Mouse (Mus musculus) adrenal gland (tissue): ENCODE measurements around the gene Cdc34b.
"Not testable (repeated sequence)": the region's sequence is repeated elsewhere in the genome, so short reads cannot be mapped to it uniquely, and the experiment has no call there.

Source experiments
- intact Hi-C: fragments of 180-260 bp; cut with DNase I; formaldehyde crosslinking; loops from one replicate; pipeline ENCODE4 v1.15.1; 2025
- long read RNA-seq, 2 experiments: library from polyadenylated mRNA; unstranded; transcript quantifications; one replicate each; pipeline ENCODE4 v2.0.0; 2020; ENCODE audit warnings: borderline replicate concordance in 1 of 2; ENCODE audit not compliant: insufficient replicate concordance in 1 of 2

Cdc34b gene
- long read RNA-seq, experiment 1 = 0 reads
- long read RNA-seq, experiment 2 = 0 reads

DNA sequence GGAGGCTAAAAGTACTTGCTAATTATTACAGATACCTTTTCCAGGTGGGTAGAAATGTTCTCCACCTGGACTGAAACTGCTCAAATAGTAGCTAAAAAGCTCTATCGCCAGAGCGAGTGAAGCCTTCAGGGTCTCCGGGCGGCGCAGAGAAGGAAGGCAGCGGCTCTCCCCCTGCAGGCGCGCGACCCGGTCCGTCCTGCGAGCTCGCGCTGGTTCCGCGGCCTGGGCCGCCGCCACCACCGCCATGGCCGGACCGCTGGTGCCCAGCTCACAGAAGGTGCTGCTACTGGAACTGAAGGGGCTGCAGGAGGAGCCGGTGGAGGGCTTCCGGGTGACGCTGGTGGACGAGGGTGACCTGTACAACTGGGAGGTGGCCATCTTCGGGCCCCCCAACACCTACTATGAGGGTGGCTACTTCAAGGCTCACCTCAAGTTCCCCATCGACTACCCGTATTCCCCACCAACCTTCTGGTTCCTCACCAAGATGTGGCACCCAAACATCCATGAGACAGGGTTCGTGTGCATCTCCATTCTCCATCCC is at the start of gene Cdc34b:
Gene Cdc34b, plus strand, starts transcription at position 51 of the 541 bp plus-strand sequence.
- intact Hi-C loops = no loop called here

DNA sequence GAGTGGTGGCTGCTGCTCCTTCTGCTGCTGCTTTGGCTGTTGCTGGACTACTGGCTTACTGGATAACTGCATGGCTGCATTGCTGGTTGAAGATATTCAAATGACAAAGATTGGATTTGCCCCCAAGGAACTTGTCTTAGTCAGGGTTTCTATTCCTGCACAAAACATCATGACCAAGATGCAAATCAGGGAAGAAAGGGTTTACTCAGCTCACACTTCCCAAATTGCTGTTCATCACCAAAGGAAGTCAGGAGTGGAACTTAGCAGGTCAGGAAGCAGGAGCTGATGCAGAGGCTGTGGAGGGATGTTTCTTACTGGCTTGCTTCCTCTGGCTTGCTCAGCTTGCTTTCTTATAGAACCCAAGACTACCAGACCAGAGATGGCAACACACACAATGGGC is 49.1 kb upstream of the Cdc34b start:
- intact Hi-C loops = not testable (repeated sequence)

DNA sequence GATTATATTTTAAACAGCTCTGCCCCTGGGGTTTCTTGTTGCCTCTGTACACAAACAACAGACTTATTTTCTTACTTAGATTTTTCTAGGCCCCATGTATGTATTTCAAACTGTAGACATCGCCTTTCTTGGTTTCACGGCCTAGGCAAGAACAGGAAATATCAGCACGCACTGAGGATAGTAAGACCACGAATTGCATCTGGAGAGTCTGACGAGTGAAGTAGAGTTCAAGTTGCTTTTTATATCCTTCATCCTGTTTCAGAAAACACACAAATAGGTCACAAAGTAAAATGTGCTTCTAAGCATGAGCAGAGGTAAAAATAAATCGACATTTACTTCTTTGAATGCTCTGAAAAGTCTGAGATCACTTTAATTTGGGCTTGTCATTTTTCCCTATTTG is 46.1 kb upstream of the Cdc34b start:
- intact Hi-C loops = no loop called here

DNA sequence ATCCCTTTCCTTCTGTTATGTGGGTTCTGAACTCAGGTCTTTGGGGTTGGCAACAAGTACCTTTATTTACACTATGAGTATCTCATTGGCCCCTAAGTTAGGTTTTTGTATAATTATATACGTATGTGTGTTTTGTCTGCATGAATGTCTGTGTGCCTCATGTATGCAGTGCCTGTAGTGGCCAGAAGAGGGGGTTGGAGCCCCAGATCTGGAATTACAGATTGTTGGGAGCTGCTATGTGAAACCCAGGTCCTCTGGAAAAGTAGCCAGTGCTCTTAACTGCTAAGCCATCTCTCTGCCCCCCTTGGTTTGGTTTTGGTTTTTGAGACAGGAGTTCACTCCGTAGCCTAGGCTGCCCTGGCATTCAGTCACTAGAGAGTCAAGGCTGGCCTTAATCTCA is 44.4 kb upstream of the Cdc34b start:
- intact Hi-C loops = no loop called here

DNA sequence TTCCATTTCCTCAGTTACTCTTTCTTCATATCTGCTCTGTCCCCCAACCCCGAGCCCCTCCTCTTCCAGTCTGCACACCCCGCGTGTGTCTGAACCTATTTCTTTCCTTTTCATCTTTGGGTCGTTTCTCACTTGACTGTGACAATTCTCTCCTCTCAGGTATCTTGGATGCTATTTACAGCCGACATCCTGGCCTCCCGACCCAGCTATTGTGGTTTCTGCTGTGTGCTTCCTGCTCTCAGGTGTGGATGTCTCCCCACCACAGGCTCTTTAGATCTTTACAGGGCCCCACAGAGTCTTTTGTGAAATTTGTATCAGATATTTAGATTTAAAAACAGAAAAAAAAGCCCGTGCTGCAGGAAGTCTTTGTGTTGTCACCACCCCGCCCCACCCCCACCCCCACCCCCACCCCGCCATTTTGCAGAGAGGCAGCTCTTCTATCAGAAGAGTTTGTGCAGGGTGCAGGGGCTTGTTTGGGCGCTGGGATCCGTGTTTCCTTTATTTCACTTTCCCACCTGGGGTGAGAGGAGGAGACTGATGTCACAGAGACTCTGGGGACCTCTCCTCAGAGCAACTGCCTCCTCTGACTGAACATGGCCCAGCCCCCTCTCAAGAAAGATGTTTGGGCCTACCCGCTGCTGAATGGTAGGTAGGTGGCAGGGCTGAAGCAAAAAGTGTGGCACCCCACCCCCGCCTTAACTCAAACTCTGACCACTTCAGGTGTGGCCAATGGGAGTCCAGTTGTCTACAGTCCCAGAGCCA is 43.7 kb upstream of the Cdc34b start:
- intact Hi-C loops = no loop called here

DNA sequence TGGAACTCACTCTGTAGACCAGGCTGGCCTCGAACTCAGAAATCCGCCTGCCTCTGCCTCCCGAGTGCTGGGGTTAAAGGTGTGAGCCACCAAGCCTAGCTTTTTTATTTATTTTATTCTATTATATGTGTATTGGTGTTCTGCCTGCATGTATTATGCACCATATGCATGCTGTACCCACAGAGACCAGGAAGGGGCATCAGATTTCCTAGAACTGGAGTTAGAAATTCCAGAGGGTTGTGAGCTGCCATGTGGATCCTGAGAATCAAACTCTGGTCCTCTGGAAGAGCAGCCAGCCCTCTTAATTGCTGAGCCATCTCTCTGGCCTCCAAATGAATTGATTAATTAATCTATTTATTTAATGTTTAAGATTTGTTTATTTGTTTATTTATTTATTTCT is 42.2 kb upstream of the Cdc34b start:
- intact Hi-C loops = no loop called here

DNA sequence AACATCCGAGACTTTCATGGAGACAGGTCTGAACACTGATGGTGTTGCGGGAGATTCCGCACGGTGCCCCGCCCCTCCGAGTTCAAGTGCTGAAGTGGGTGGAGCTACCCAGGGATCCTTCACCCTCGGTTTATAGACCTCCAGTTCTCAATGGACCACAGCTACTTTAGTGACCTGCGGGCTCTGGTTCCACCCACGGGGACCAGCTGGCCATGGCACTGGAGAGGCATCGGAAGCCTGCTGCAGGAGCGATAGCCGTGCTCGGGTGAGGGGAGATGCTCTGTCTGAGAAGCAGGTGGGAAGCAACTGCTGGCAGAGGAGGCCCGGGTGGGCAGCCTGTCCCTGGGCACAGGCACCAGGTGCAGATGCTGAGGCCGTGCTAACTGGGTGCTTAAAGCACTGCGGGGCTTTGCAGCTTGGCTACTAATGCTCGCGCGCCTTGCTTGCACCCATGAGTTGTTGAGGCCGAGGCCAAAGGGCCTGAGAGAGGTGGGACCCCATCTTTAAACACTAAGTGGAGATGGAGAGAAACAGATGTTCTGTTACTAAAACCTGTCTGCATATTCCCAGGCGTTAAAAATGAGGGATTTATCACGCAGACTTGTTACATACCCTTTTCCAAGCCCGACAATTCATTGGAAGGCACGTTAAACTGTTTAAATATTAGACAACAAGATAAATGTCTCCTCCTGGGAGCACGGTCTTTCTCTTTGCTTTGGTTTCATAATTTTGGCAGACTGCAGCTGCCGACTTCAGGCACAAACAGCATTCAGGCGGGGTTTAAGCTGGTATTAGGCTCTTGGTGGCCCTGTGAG is 40.0 kb upstream of the Cdc34b start:
- intact Hi-C loops = no loop called here

DNA sequence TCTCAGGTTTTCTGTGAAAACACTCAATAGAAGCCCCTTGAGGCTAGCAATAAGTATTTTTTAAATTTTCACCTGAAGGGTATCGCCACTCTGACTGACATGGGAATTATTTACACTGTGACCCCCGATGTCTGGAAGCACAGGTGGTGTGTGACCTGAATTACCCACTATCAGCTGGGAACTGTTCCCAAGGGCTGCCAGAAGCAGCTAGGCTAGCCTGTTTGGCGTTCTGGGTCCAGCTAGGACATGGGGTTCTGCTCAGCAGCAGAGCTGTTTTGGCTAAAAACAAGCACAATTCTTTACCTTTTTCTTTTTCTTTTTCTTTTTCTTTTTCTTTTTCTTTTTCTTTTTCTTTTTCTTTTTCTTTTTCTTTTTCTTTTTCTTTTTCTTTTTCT is 39.4 kb upstream of the Cdc34b start:
- intact Hi-C loops = no loop called here

DNA sequence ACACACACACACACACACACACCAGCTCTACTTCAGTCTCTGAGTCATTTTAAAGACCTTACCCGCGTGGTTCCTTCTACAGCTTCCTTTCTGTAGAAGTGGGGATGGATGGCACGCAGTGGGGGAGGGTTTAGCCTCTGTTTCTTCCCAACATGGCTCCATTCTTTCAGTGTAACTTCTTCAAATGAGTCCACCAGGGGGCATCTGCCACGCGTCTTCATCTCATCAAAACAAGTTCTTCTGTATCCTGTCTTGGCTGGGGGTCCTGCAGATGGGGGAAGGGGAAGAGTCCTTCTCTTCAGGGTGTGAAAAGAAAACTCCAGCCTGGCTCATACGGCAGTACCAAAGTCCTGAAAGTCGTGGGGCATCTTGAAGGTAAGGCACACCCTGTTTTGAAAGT is 37.6 kb upstream of the Cdc34b start:
- intact Hi-C loops = no loop called here

DNA sequence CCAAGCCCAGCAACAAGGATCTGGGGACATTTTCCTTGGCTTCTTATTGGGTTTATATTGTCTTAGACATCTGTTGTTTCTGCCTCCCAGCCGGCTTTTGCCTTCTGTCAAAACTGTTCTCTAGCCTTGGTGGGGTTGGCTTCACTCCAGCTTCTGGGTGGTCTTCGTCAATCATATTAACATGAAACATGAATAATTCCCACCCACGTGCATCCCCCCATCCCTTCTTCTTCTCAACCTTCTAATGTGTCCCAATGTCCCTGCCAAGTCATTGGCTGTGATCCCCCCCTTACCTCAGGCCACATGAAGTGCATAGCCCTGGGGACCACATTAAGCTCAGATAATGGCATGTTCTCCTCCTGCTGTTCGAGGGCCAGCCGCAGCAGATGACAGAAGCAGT is 37.1 kb upstream of the Cdc34b start, which contains the start of gene Gm11541:
Gene Gm11541, minus strand, starts transcription at position 28 of the 400 bp plus-strand sequence.
- intact Hi-C loops = no loop called here

DNA sequence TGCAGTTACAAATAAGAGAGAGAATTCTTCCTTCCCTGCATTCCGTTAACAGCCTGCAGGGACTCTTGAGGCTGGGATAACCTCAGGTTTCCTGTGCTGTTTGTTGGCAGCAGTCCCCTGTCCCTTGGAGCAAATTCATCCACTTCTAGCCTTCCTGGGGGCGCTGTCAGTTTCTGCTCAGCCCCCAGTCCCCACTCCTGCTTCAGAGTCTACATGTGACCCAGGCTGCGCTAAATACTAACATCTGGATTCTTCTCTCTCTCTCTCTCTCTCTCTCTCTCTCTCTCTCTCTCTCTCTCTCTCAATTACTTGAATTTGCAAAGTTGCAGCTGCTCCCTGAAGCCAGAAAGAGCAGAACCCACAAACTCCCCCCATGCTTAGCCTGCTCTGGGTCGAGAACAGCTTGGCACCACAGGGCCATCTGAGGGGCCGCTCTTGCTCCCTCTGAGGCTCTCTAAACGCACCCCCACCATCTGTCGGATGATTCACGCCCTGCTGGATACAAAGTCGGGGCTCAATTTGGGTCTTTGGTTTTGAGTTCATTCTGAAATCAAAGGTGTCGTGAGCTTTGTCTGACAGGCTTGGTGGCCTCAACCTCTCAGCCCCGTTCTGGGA is 28.2 kb upstream of the Cdc34b start:
- intact Hi-C loops = loop anchor here (10.0 kb wide), 1 partner anchor 89 kb away; the partner anchor contains the start of gene Lrrc59

DNA sequence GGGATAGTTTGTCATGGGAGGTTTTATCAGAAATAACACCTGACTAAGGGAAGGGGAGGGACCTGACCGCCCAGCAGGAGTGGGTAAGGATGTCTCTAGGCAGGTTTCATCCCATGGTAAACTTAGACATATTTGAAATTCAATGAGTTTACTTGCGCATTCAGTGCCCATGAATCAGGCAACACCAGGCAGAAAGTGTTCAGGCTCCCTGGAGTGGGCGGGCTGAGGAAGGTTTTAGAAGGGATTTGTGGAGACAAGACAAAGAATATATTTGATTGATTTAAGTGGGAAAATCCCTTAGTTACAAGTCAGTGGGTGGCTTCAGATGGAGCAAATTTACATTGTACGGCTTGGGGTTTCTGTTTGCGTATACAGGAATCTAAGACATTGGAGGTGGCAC is 26.0 kb upstream of the Cdc34b start:
- intact Hi-C loops = loop anchor here (10.0 kb wide), 1 partner anchor 91 kb away; the partner anchor contains the start of gene Lrrc59

DNA sequence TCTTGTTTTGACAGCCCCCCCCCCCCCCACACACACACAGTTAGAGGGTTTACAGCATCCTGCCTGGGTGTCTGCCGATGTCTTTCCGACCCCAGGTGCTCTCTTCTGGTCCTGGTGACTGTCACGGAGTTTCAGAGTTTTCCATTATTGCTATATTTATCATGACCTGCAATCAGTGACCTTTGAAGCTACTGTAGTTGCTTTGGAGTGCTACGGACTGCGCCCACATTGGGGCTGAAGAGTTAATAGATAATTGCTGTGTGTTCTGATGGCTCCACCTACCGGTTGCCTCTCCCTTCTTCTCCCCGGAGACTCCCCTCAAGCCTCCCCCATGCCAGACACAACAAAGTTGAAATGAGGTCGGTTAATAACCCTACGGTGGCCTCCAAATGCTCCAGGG is 24.8 kb upstream of the Cdc34b start:
- intact Hi-C loops = loop anchor here (10.0 kb wide), 1 partner anchor 92 kb away; the partner anchor contains the start of gene Lrrc59

DNA sequence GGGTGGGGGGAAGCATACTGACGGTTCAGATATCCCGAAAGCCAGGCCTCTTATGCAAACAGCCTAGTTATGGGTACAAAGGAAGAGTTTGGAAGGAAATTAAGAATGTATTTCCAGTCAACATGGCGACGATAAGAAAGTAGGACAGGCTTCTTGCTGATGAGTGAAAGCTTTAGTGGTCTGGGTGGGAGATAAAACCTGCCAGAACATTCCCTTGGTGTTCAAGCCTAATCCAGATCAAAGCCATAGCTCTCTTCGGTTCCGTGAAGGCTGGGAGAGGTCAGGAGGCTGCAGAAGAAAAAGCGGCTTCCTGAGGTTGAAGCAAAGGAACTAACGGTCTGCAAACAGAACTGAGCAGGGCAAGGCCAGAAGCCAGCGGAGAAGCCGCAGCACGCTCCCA is 24.3 kb upstream of the Cdc34b start:
- intact Hi-C loops = loop anchor here (10.0 kb wide), 1 partner anchor 92 kb away; the partner anchor contains the start of gene Lrrc59

DNA sequence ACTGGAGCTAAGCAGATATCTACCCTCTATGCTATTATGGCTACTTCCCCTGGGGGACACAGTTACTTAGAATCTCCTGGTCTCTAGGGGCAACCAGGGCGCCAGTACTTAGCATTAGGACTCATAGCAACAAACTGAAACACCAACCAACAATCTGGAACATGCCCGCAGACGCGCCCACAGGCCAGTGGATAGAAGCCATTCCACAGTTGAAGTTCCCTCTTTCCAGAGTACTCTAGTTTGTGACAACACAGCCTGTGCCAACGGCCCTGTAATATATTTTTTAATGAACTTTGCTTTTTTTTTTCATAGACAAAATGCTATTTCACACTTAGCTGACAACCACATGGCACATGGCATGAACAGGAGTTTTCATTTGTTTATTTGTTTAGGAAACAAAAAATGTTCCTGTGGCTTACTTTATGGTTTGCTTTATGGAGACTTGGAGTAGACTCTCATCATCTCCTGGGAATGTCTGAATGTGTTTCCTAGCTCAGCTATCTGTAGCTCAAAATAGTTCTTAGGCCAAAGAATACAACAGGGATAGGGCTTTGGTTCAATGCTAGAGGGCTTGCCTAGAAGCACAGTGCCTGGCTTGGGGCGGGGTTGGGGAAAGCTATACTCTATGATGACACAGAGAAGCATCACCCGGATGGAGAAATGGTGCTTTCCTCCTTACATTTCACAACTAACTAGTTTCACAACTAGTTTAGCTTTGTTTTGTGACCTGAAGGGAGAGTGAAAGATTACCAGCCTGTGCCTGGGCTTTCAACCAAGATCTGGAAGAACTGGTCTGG is 23.3 kb upstream of the Cdc34b start:
- intact Hi-C loops = loop anchor here (10.0 kb wide), 1 partner anchor 94 kb away; the partner anchor contains the start of gene Lrrc59

DNA sequence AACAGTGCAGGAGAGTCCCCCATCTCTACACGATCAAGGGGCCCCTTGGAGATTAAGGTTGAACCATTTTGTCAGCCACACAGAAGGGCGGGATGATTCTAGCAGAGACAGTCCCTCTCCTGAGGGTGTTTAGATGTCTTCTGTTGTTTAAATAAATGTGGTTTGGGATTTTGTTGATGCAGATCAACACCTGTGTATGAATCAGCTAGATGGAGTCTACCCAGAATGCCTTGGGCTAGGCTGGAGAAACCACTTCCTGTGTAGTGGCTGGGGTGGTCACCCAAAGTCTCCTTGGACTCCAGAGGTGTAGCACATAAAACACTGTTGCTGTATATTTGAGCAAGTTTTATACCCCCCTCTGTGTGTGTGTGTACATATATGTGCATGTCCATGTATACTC is 22.4 kb upstream of the Cdc34b start:
- intact Hi-C loops = loop anchor here (10.0 kb wide), 1 partner anchor 94 kb away; the partner anchor contains the start of gene Lrrc59

DNA sequence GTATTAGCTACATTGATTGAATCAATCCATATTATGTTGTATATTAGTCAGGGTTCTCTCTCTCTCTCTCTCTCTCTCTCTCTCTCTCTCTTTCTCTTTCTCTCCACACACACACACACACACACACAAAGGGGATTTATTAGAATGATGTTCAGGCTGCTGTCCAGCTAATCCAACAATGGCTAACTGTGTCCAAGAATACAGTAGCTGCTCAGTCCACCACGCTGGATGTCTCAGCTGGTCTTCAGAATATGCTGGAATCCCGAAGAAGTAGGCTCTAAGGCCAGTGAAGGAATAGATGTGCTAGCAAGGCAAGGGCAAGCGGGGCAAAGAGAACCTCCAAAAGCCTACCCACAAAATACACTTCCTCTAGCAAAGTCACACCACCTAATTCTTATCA is 14.3 kb upstream of the Cdc34b start:
- intact Hi-C loops = no loop called here

DNA sequence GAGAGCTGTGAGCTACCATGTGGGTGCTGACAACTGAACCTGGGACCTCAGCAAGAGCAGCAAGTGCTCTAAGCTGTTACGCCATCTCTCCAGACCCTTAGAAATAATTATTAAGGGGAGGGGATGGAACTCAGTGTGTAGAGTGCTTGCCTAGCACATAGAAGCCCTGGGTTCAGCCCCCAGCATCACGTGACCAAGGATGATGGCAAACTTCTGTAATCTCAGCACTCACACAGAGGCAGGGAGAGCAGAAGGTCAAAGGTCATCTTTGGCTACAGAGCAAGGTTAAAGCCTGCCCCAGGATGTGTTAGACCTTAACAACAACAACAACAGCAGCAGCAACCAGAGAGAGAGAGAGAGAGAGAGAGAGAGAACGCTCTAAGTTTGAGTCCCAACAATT is 13.0 kb upstream of the Cdc34b start:
- intact Hi-C loops = no loop called here

DNA sequence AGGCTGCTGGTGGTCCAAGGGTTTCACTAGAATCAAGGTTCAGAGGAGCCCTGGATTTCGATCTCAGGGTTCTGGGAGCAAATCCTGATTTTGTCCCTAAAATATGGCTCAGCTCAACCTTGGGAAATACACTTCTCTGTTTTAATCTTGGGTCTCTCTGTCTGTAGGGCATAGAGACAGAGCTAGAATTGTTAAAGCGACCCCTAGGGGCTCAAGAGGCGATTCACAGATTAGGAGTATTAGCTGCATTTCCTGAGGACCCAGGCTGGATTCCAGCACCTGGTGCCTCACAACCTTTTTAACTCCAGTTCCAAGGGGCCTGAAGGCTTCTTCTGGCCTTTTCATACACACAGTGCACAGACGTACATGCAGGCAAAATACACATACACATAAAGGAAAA is 12.0 kb upstream of the Cdc34b start:
- intact Hi-C loops = no loop called here

DNA sequence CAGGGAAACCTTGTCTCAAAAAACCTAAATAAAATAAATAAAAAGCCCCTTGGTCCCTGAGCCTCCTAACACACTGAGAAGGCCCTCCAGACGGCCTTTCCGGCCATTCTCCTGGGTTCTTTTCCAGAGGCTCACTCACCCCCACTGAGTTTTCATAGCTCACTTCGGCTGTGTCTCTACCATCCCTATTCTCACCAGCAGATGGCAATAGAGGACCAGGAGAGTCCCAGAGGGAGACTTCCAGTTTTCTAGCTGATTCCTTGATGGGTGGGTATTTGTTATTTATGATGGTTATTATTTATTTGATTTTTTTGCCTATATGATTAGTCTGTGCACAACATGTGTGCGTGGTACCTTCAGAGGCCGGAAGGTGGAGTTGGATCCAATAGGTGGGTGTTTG is 11.3 kb upstream of the Cdc34b start:
- intact Hi-C loops = loop anchor here (2.0 to 10.0 kb wide), 2 partner anchors 55 to 205 kb away; partner anchors contain the start of gene Col1a1
